Mouse (Mus musculus) liver, embryonic 11.5 days (tissue): ENCODE data around the gene Eaf2. TPM values are rescaled to one million over a fixed set of nuclear protein-coding genes. Genes with fewer than 3 reads are reported as not detected.
A peak's percentile ranks its signal among the peaks of the same experiment; 100 is the strongest.

Source experiments
- ATAC-seq: fragments of 200-750 bp; cut with Nextera tagmentation; replicated peaks from 2 replicates; pipeline ENCODE4 v1.8.0; 2017; ENCODE audit warnings: moderate number of reproducible peaks, mild to moderate bottlenecking, moderate TSS enrichment, moderate library complexity; ENCODE audit not compliant: low FRiP score
- DNase-seq: peaks from one replicate; pipeline ENCODE4 v3.0.0-alpha.2; 2017; ENCODE audit warnings: low spot score
- H3K27ac ChIP-seq: fragments of 300-500 bp; sonication (generic); 2 replicates; pipeline ENCODE4 v1.5.1; 2014; ENCODE audit warnings: mild to moderate bottlenecking, low read depth, low read length, control low read depth
- H3K27me3 ChIP-seq: fragments of 300-500 bp; sonication (generic); replicated peaks from 2 replicates; pipeline ENCODE4 v1.6.1; 2014; ENCODE audit warnings: low read length, mixed read lengths; ENCODE audit not compliant: control insufficient read depth, insufficient read depth
- H3K36me3 ChIP-seq: fragments of 300-500 bp; sonication (generic); 2 replicates; pipeline ENCODE4 v1.6.1; 2014; ENCODE audit warnings: mild to moderate bottlenecking, low read length, moderate library complexity, mixed read lengths; ENCODE audit not compliant: control insufficient read depth, insufficient read depth
- H3K4me1 ChIP-seq: fragments of 300-500 bp; sonication (generic); replicated peaks from 2 replicates; pipeline ENCODE4 v1.6.1; 2014; ENCODE audit warnings: low read length, mixed read lengths; ENCODE audit not compliant: control insufficient read depth, insufficient read depth
- H3K4me2 ChIP-seq: fragments of 300-500 bp; sonication (generic); 2 replicates; pipeline ENCODE4 v1.6.1; 2014; ENCODE audit warnings: mild to moderate bottlenecking, control low read depth, moderate library complexity
- H3K4me3 ChIP-seq: fragments of 300-500 bp; sonication (generic); 2 replicates; pipeline ENCODE4 v1.5.1; 2014; ENCODE audit warnings: low read depth, low read length, control low read depth
- H3K9ac ChIP-seq: fragments of 300-500 bp; sonication (generic); 2 replicates; pipeline ENCODE4 v1.6.1; 2014; ENCODE audit warnings: low read depth, low read length, control low read depth
- H3K9me3 ChIP-seq: fragments of 300-500 bp; sonication (generic); 2 replicates; pipeline ENCODE4 v1.6.1; 2016; ENCODE audit warnings: low read length, inconsistent platforms, mixed read lengths; ENCODE audit not compliant: control insufficient read depth
- WGBS: fragments of 180-500 bp; shearing (Covaris S2); extraction: QIAGEN DNeasy Blood & Tissue Kit; methylation state at CpG from one replicate; pipeline ENCODE4 v1.1.7; 2014; 5-methylcytosine and 5-hydroxymethylcytosine counted together
- polyA plus RNA-seq: library from polyadenylated mRNA; unstranded; fragments of >200 nt; fragmentation: Nextera tagmentation; extraction: Ambion mirVana; gene quantifications from 2 replicates; pipeline ENCODE4 v1.2.1, GENCODE M21; 2014

Eaf2 gene
- polyA plus RNA-seq, 1 experiment from 2014 or later: 0.71 TPM

GRCm38 (mm10) chr16:36827611-36828053 is 47.2 kb downstream of the Eaf2 start:
- Histone ChIP-seq H3K36me3 (no peaks in the 10 kb centered on the region), H3K9me3 (no peaks in the 10 kb centered on the region), H3K4me3 (peak overlapping the region; percentile 90), H3K9ac (peak overlapping the region; percentile 86), H3K27me3 (peaks cover 3% of the 10 kb centered on the region; the same call in 1 of the 2 replicates), H3K4me2 (peak overlapping the region; percentile 96), H3K27ac (no peak overlapping the region), H3K4me1 (peaks cover 3% of the 10 kb centered on the region; the same call in 1 of the 2 replicates)
- WGBS: 3% methylated on average over 11 of the region's 11 CpGs
- DNase-seq (peak; percentile 34), ATAC-seq (peak; percentile 72; the same call in 1 of the 2 replicates)

DNA sequence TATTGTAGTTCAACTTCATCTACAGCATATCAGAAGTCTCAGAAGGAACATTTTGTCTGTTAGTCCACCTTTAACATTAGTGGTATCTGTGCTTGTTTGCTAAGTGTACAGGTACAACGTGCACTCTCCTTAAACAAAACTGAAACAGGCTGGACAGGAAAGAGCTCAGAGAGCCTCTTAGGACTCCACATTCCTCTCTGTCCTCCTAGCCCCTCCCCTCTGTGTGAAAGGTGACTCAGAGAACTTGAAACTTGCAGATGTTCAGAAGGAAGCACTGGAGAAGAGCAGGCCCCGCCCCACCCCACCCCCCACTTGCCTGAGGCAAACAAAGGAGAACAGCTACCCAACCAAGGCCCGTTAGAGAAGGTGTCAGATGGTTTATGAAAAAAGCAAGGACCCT is 53.3 kb downstream of the Eaf2 start:
- Histone ChIP-seq H3K4me1 (peaks cover 3% of the 10 kb centered on the region; the same call in 1 of the 2 replicates), H3K9me3 (no peaks in the 10 kb centered on the region), H3K4me3 (no peak overlapping the region), H3K4me2 (no peak overlapping the region), H3K9ac (no peak overlapping the region), H3K27ac (no peak overlapping the region), H3K27me3 (peaks cover 3% of the 10 kb centered on the region; the same call in 1 of the 2 replicates), H3K36me3 (no peaks in the 10 kb centered on the region)
- ATAC-seq (0 out of 2 replicates have a peak, but pooled peaks have one; percentile 36), DNase-seq (no peak)
- WGBS: 12% methylated on average over 3 of the region's 3 CpGs

GRCm38 (mm10) chr16:36820747-36821146 is 54.1 kb downstream of the Eaf2 start:
- 72% methylated on average over 3 of the region's 3 CpGs for WGBS
- H3K4me1 ChIP-seq: peaks cover 3% of the 10 kb centered on the region; the same call in 1 of the 2 replicates
- H3K9me3 ChIP-seq: no peaks in the 10 kb centered on the region
- H3K4me2 ChIP-seq: no peak overlapping the region
- H3K27me3 ChIP-seq: peaks cover 3% of the 10 kb centered on the region; the same call in 1 of the 2 replicates
- H3K9ac ChIP-seq: no peak overlapping the region
- no peak overlapping the region for H3K27ac ChIP-seq
- DNase-seq (no peak), ATAC-seq (no peak)
- H3K36me3 ChIP-seq: no peaks in the 10 kb centered on the region
- no peak overlapping the region for H3K4me3 ChIP-seq

DNA sequence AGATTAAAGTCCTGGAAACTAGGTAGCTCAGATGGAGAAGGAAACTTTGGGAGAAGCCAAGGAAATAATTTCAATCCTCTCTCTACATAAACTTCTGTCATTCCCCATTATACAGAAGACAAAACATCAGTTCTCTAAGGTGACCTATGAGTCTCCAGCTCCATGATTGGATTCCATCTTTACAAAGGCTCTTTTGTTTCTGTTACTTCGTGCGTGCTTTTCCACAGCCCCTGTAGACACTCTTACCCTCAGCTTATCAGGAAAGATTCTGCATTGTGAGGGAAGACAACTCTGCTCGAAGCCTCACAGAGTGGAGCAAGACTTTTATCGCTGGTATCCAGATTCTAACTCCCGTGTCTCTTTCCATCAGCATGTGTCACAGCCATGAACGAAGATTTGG is 54.8 kb downstream of the Eaf2 start:
- Histone ChIP-seq H3K9ac (no peak overlapping the region), H3K9me3 (no peaks in the 10 kb centered on the region), H3K4me1 (peaks cover 3% of the 10 kb centered on the region; the same call in 1 of the 2 replicates), H3K4me3 (no peak overlapping the region), H3K36me3 (no peaks in the 10 kb centered on the region), H3K4me2 (no peak overlapping the region), H3K27me3 (peaks cover 3% of the 10 kb centered on the region; the same call in 1 of the 2 replicates), H3K27ac (no peak overlapping the region)
- ATAC-seq (no peak), DNase-seq (no peak)
- WGBS: 75% methylated on average over 6 of the region's 6 CpGs

DNA sequence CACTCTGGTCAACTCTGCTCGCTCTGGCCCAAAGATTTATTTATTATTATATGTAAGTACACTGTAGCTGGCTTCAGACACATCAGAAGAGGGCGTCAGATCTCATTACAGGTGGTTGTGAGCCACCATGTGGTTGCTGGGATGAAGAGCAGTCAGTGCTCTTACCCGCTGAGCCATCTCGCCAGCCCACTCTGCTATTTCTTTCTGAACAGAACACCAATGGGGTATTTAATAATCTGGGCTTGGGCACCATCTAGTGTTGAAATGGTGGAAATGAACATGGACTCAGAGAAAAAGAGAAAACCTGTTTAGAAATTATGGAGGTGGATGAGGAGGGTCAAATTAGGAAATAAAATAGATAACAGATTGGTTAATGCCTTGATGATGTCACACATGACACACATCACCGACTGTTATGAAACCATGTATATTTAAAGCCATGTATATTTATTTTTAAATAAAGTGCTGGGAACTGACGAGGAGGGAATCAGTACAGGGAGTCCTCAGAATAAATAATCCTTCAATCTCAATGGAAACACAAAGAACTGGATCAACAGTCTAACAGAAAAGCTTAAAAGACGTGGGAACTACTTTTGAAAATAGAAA is 57.4 kb downstream of the Eaf2 start:
- Histone ChIP-seq H3K27me3 (no peaks in the 10 kb centered on the region), H3K36me3 (no peaks in the 10 kb centered on the region), H3K9me3 (no peaks in the 10 kb centered on the region), H3K4me3 (no peak overlapping the region), H3K4me2 (no peak overlapping the region), H3K27ac (no peak overlapping the region), H3K4me1 (peaks cover 3% of the 10 kb centered on the region; the same call in 1 of the 2 replicates), H3K9ac (no peak overlapping the region)
- no peak for DNase-seq
- peak; percentile 79 for ATAC-seq
- WGBS: 22% methylated on average over 7 of the region's 7 CpGs

GRCm38 (mm10) chr16:36816916-36817315 is 57.9 kb downstream of the Eaf2 start:
- DNase-seq (no peak), ATAC-seq (no peak)
- Histone ChIP-seq H3K9ac (no peak overlapping the region), H3K4me1 (peaks cover 3% of the 10 kb centered on the region; the same call in 1 of the 2 replicates), H3K9me3 (no peaks in the 10 kb centered on the region), H3K4me2 (no peak overlapping the region), H3K4me3 (no peak overlapping the region), H3K27ac (no peak overlapping the region), H3K36me3 (no peaks in the 10 kb centered on the region), H3K27me3 (no peaks in the 10 kb centered on the region)

GRCm38 (mm10) chr16:36813680-36814079 is 61.1 kb downstream of the Eaf2 start:
- no peaks in the 10 kb centered on the region for H3K4me1 ChIP-seq
- no peak overlapping the region for H3K9ac ChIP-seq
- no peak for DNase-seq
- 61% methylated on average over 3 of the region's 3 CpGs for WGBS
- no peak overlapping the region for H3K4me3 ChIP-seq
- no peaks in the 10 kb centered on the region for H3K27me3 ChIP-seq
- no peak overlapping the region for H3K27ac ChIP-seq
- no peak overlapping the region for H3K4me2 ChIP-seq
- H3K36me3 ChIP-seq: no peaks in the 10 kb centered on the region
- peak; percentile 73 for ATAC-seq
- no peaks in the 10 kb centered on the region for H3K9me3 ChIP-seq

- Histone ChIP-seq H3K9ac (no peak overlapping the region), H3K27me3 (no peaks in the 10 kb centered on the region), H3K9me3 (no peaks in the 10 kb centered on the region), H3K36me3 (no peaks in the 10 kb centered on the region), H3K27ac (no peak overlapping the region), H3K4me3 (no peak overlapping the region), H3K4me2 (no peak overlapping the region), H3K4me1 (no peaks in the 10 kb centered on the region)
- DNase-seq: no peak
- no peak for ATAC-seq
- 89% methylated on average over 3 of the region's 3 CpGs for WGBS
These were observed 66.2 kb downstream of the Eaf2 start for GRCm38 (mm10) chr16:36808616-36809015.

- no peaks in the 10 kb centered on the region for H3K27me3 ChIP-seq
- no peak overlapping the region for H3K4me3 ChIP-seq
- 84% methylated on average over 3 of the region's 3 CpGs for WGBS
- ATAC-seq (no peak), DNase-seq (no peak)
- H3K4me1 ChIP-seq: no peaks in the 10 kb centered on the region
- no peak overlapping the region for H3K4me2 ChIP-seq
- no peak overlapping the region for H3K27ac ChIP-seq
- no peaks in the 10 kb centered on the region for H3K9me3 ChIP-seq
- H3K9ac ChIP-seq: no peak overlapping the region
- H3K36me3 ChIP-seq: no peaks in the 10 kb centered on the region
These were observed 72.4 kb downstream of the Eaf2 start for GRCm38 (mm10) chr16:36802361-36802760.
